Mouse (Mus musculus) macrophage (primary cell): ENCODE measurements around the gene Phc2. TPM values are rescaled to one million over a fixed set of nuclear protein-coding genes. Genes with fewer than 3 reads are reported as not detected.

Experiments used
- H3K27ac ChIP-seq: fragments of 350-480 bp; formaldehyde crosslinking; 2 replicates; pipeline ENCODE4 v1.9.0; 2021
- H3K36me3 ChIP-seq: fragments of 350-480 bp; formaldehyde crosslinking; 2 replicates; pipeline ENCODE4 v1.9.0; 2021; ENCODE audit errors: inconsistent target
- H3K4me3 ChIP-seq: fragments of 350-480 bp; formaldehyde crosslinking; 2 replicates; pipeline ENCODE4 v1.9.0; 2021; ENCODE audit errors: inconsistent target
- H3K79me2 ChIP-seq: fragments of 350-480 bp; formaldehyde crosslinking; 2 replicates; pipeline ENCODE4 v1.9.0; 2021; ENCODE audit errors: inconsistent target
- WGBS: methylation state at CpG from one replicate; pipeline ENCODE4 v1.1.7; 2026; ENCODE audit warnings: inconsistent platforms; ENCODE audit not compliant: missing documents; 5-methylcytosine and 5-hydroxymethylcytosine counted together
- polyA plus RNA-seq: library from polyadenylated mRNA; stranded (reverse); fragments of 250-400 nt; gene quantifications from 3 replicates; pipeline ENCODE4 v1.2.4, GENCODE M21; 2018; ENCODE audit warnings: inconsistent platforms

Phc2 gene
- polyA plus RNA-seq, 1 experiment from 2014 or later: 66.8 TPM

GRCm38 (mm10) chr4:128693207-128693606 lies 38.7 kb downstream of the Phc2 start:
- Histone ChIP-seq H3K36me3 (no peaks in the 10 kb centered on the region), H3K79me2 (no peaks in the 10 kb centered on the region), H3K27ac (no peak overlapping the region), H3K4me3 (no peak overlapping the region)
- 78% methylated on average over 5 of the region's 5 CpGs for WGBS

GRCm38 (mm10) chr4:128694315-128694714 lies 39.8 kb downstream of the Phc2 start:
- H3K36me3 ChIP-seq: no peaks in the 10 kb centered on the region

GRCm38 (mm10) chr4:128695149-128695548 lies 40.6 kb downstream of the Phc2 start:
- H3K79me2 ChIP-seq: no peaks in the 10 kb centered on the region
- WGBS: 97% methylated on average over 7 of the region's 7 CpGs
- no peak overlapping the region for H3K27ac ChIP-seq
- H3K36me3 ChIP-seq: no peaks in the 10 kb centered on the region
- no peak overlapping the region for H3K4me3 ChIP-seq

More at GRCm38 (mm10) chr4:128694315-128694714, 39.8 kb downstream of the Phc2 start:
- H3K4me3 ChIP-seq: no peak overlapping the region
- no peaks in the 10 kb centered on the region for H3K79me2 ChIP-seq
- no peak overlapping the region for H3K27ac ChIP-seq

- no peaks in the 10 kb centered on the region for H3K79me2 ChIP-seq
- H3K4me3 ChIP-seq: no peak overlapping the region
- no peaks in the 10 kb centered on the region for H3K36me3 ChIP-seq
- 39% methylated on average over 12 of the region's 12 CpGs for WGBS
- H3K27ac ChIP-seq: no peak overlapping the region
These were observed 43.7 kb downstream of the Phc2 start for GRCm38 (mm10) chr4:128698011-128698861.

- H3K79me2 ChIP-seq: no peaks in the 10 kb centered on the region
- no peak overlapping the region for H3K27ac ChIP-seq
- no peaks in the 10 kb centered on the region for H3K36me3 ChIP-seq
- H3K4me3 ChIP-seq: no peak overlapping the region
- WGBS: 85% methylated on average over 4 of the region's 4 CpGs
These were observed 45.4 kb downstream of the Phc2 start for GRCm38 (mm10) chr4:128699916-128700315.

- WGBS: 93% methylated on average over 2 of the region's 2 CpGs
- H3K4me3 ChIP-seq: no peak overlapping the region
- no peaks in the 10 kb centered on the region for H3K79me2 ChIP-seq
- H3K27ac ChIP-seq: no peak overlapping the region
- H3K36me3 ChIP-seq: no peaks in the 10 kb centered on the region
These were observed 46.0 kb downstream of the Phc2 start for GRCm38 (mm10) chr4:128700543-128700942.

- no peak overlapping the region for H3K4me3 ChIP-seq
- no peaks in the 10 kb centered on the region for H3K36me3 ChIP-seq
- H3K79me2 ChIP-seq: no peaks in the 10 kb centered on the region
- WGBS: 92% methylated on average over 14 of the region's 15 CpGs
- no peak overlapping the region for H3K27ac ChIP-seq
These were observed 50.7 kb downstream of the Phc2 start for GRCm38 (mm10) chr4:128705138-128705720.

- Histone ChIP-seq H3K4me3 (no peak overlapping the region), H3K27ac (no peak overlapping the region), H3K36me3 (no peaks in the 10 kb centered on the region), H3K79me2 (no peaks in the 10 kb centered on the region)
- WGBS: 6% methylated on average over 9 of the region's 9 CpGs
These were observed 52.1 kb downstream of the Phc2 start for GRCm38 (mm10) chr4:128706626-128707025.

- Histone ChIP-seq H3K27ac (no peak overlapping the region), H3K79me2 (no peaks in the 10 kb centered on the region), H3K36me3 (no peaks in the 10 kb centered on the region), H3K4me3 (no peak overlapping the region)
- WGBS: 39% methylated on average over 4 of the region's 4 CpGs
These were observed 52.9 kb downstream of the Phc2 start for GRCm38 (mm10) chr4:128707384-128707783.

- no peaks in the 10 kb centered on the region for H3K79me2 ChIP-seq
- H3K27ac ChIP-seq: no peak overlapping the region
- 92% methylated on average over 15 of the region's 15 CpGs for WGBS
- no peaks in the 10 kb centered on the region for H3K36me3 ChIP-seq
- no peak overlapping the region for H3K4me3 ChIP-seq
These were observed 54.7 kb downstream of the Phc2 start for GRCm38 (mm10) chr4:128709061-128709780.

GRCm38 (mm10) chr4:128709781-128710166 lies 55.3 kb downstream of the Phc2 start:
- H3K79me2 ChIP-seq: no peaks in the 10 kb centered on the region
- no peaks in the 10 kb centered on the region for H3K36me3 ChIP-seq
- no peak overlapping the region for H3K27ac ChIP-seq
- H3K4me3 ChIP-seq: no peak overlapping the region
- WGBS: 92% methylated on average over 12 of the region's 12 CpGs

- WGBS: 95% methylated on average over 6 of the region's 6 CpGs
These were observed 55.8 kb downstream of the Phc2 start for GRCm38 (mm10) chr4:128710286-128710685.

GRCm38 (mm10) chr4:128710800-128711199 lies 56.3 kb downstream of the Phc2 start:
- Histone ChIP-seq H3K27ac (no peak overlapping the region), H3K36me3 (no peaks in the 10 kb centered on the region), H3K4me3 (no peak overlapping the region), H3K79me2 (no peaks in the 10 kb centered on the region)
- WGBS: 96% methylated on average over 9 of the region's 9 CpGs

More at GRCm38 (mm10) chr4:128710286-128710685, 55.8 kb downstream of the Phc2 start:
- Histone ChIP-seq H3K79me2 (no peaks in the 10 kb centered on the region), H3K36me3 (no peaks in the 10 kb centered on the region), H3K27ac (no peak overlapping the region), H3K4me3 (no peak overlapping the region)

GRCm38 (mm10) chr4:128711455-128712135 lies 57.1 kb downstream of the Phc2 start:
- no peaks in the 10 kb centered on the region for H3K79me2 ChIP-seq
- H3K4me3 ChIP-seq: no peak overlapping the region
- no peaks in the 10 kb centered on the region for H3K36me3 ChIP-seq
- WGBS: 19% methylated on average over 22 of the region's 24 CpGs
- no peak overlapping the region for H3K27ac ChIP-seq
